Mouse (Mus musculus) neutrophil, adult 59 days (primary cell): ENCODE data around the gene Cep162. TPM values are rescaled to one million over a fixed set of nuclear protein-coding genes. Genes with fewer than 3 reads are reported as not detected.

ENCODE experiments used
- total RNA-seq, 2 experiments: library from RNA; stranded (reverse); gene quantifications; 1 replicate in 1 of 2; 2 replicates in 1 of 2; pipeline ENCODE4 v1.2.4; 2023

Gene Cep162
- 1 to 10 TPM; 3.2 to 5.3 TPM for total RNA-seq

DNA sequence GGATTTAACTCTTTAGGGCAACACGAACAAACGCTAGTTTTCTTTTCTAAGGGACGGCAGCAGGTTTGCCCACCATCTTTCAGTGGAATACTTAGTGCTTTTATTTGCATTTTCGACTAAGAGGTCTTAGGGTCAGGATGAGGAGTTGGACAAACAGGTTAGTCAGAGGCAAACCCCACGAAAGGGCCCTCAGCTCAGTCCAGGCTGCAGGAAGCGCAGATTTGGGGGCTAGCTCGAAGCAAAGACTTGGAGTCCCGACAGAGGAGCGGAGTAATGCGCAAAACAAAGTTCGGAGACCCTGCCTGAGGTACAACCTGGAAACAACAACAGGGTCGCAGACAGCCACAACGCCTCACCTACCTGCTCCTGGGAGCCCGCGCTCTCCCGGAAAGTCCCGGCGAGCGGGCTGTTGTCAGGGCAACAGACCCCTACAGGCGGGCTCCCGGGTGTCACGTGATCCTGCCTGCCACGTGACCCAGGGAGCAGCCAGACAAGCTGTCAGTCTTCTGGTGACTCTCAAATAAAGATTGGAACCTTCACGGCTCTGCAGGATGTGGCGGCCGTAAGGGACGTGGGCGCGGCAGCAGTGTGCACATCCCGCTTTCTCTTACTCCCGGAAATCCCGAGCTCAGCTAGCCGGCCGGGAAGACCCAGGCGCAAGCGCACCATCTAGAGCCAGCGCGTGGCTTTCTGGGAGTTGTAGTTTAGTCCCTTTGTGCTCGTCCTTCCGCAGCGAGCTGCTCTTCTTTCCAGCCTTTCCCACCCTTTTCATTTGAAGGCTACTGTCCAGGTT, at the start of gene Cep162:
Gene Cep162, minus strand, starts transcription at position 634 of the 793 bp plus-strand sequence.

DNA sequence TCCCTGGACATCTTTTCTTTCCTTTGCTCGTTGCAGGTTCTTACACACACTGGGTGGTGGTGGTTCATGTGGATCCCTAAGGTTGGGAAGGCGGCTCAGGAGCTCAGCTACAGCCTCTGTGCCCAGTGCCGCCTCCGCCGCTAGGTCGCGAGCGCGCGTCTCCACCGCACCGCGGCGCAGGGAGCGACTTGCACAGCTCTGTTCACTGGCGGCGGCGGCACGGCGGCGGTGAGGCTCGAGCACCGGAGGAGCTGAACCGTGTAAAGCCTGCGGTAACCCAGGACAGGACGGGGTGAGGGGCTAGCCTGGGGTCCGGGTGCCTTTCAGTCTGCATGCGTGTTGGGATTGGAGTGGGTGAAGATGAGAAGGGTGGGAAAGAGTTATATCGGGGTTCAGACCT, 111.2 kb downstream of the Cep162 start, which contains the start of gene Mrap2:
Gene Mrap2, plus strand, starts transcription at position 201 of the 400 bp plus-strand sequence.

Other genes starting within 250 kb of the Cep162 start
- gene Ripply2, start 240.0 kb downstream of the Cep162 start, total RNA-seq = not detected
- 100 to 1,000 TPM; 126 to 137 TPM for gene Cyb5r4, start 233.5 kb downstream of the Cep162 start, total RNA-seq
- under 1 TPM in 1 of 2 experiments, not detected in 1; 0.18 TPM for gene Mrap2, start 111.2 kb downstream of the Cep162 start, total RNA-seq